Mouse (Mus musculus): ENCODE measurements around the gene Fhl4. TPM values are rescaled to one million over a fixed set of nuclear protein-coding genes. Genes with fewer than 3 reads are reported as not detected.

Gene Fhl4
- polyA plus RNA-seq (2014; fragmentation: Nextera tagmentation; extraction: Ambion mirVana): 1.6 and 1.9 TPM in 2 replicates

- under 1% methylated on average over 82 of the region's 96 CpGs for WGBS
- ATAC-seq (ENCODE audit: insufficient number of reproducible peaks, insufficient read depth, low FRiP score, low read depth): peak; percentile 97
Observed at GRCm38 (mm10) chr10:85102247-85103084, at the start of gene Fhl4, which contains the start of gene Tmem263. Gene Fhl4 (minus strand): TSS chr10:85102495. Gene Tmem263 (plus strand): TSS chr10:85102627.

GRCm38 (mm10) chr10:85149226-85149625 is 46.9 kb upstream of the Fhl4 start:
- Histone ChIP-seq H3K27ac (replicated peaks in 1 of 2; ENCODE audit: control insufficient read depth in 1 of 2, insufficient read depth in 1 of 2, low read depth in 2 of 2, low read length in 2 of 2) (no peak overlapping the region), H3K27me3 (ENCODE audit: control insufficient read depth, insufficient read depth, low read length) (no peaks in the 10 kb centered on the region), H3K4me1 (ENCODE audit: control insufficient read depth in 2 of 2, insufficient read depth in 2 of 2, low read length in 2 of 2) (no peaks in the 10 kb centered on the region), H3K9me3 (ENCODE audit: control insufficient read depth, low read length) (no peaks in the 10 kb centered on the region), H3K36me3 (ENCODE audit: control insufficient read depth, insufficient read depth, low read length) (peaks cover 37% of the 10 kb centered on the region), H3K4me2 (ENCODE audit: low read length) (no peak overlapping the region), H3K9ac (ENCODE audit: low read length) (no peak overlapping the region), H3K4me3 (ENCODE audit: control insufficient read depth in 1 of 2, insufficient read depth in 1 of 2, low read depth in 1 of 2, low read length in 2 of 2) (no peak overlapping the region)
- ATAC-seq (ENCODE audit: insufficient number of reproducible peaks, insufficient read depth, low FRiP score, low read depth): no peak
- 83% methylated on average over 5 of the region's 5 CpGs for WGBS

More at GRCm38 (mm10) chr10:85102247-85103084, at the start of gene Fhl4, which contains the start of gene Tmem263:
- peak within 1 kb of the TSS; percentile 94 to 97 for H3K4me3 ChIP-seq (ENCODE audit: control insufficient read depth in 1 of 2, insufficient read depth in 1 of 2, low read depth in 1 of 2, low read length in 2 of 2)
- H3K9ac ChIP-seq (ENCODE audit: low read length): peak within 1 kb of the TSS; percentile 97
- H3K4me1 ChIP-seq (ENCODE audit: control insufficient read depth in 2 of 2, insufficient read depth in 2 of 2, low read length in 2 of 2): peaks cover 0 to 18% of the 10 kb centered on the region in 2 experiments; a peak in 2 of 4 replicates
- H3K27ac ChIP-seq (replicated peaks in 1 of 2; ENCODE audit: control insufficient read depth in 1 of 2, insufficient read depth in 1 of 2, low read depth in 2 of 2, low read length in 2 of 2): peak within 1 kb of the TSS; percentile 91 to 94
- no peaks in the 10 kb centered on the region for H3K9me3 ChIP-seq (ENCODE audit: control insufficient read depth, low read length)
- peak within 1 kb of the TSS; percentile 81 for H3K4me2 ChIP-seq (ENCODE audit: low read length)
- no peaks in the 10 kb centered on the region for H3K36me3 ChIP-seq (ENCODE audit: control insufficient read depth, insufficient read depth, low read length)
- no peaks in the 10 kb centered on the region for H3K27me3 ChIP-seq (ENCODE audit: control insufficient read depth, insufficient read depth, low read length)

GRCm38 (mm10) chr10:85146282-85146681 is 44.0 kb upstream of the Fhl4 start:
- ATAC-seq (ENCODE audit: insufficient number of reproducible peaks, insufficient read depth, low FRiP score, low read depth): no peak
- Histone ChIP-seq H3K36me3 (ENCODE audit: control insufficient read depth, insufficient read depth, low read length) (peaks cover 48% of the 10 kb centered on the region), H3K9me3 (ENCODE audit: control insufficient read depth, low read length) (no peaks in the 10 kb centered on the region), H3K4me1 (ENCODE audit: control insufficient read depth in 2 of 2, insufficient read depth in 2 of 2, low read length in 2 of 2) (no peaks in the 10 kb centered on the region; a peak in 1 of 4 replicates), H3K9ac (ENCODE audit: low read length) (no peak overlapping the region), H3K4me2 (ENCODE audit: low read length) (no peak overlapping the region), H3K4me3 (ENCODE audit: control insufficient read depth in 1 of 2, insufficient read depth in 1 of 2, low read depth in 1 of 2, low read length in 2 of 2) (no peak overlapping the region), H3K27ac (replicated peaks in 1 of 2; ENCODE audit: control insufficient read depth in 1 of 2, insufficient read depth in 1 of 2, low read depth in 2 of 2, low read length in 2 of 2) (no peak overlapping the region), H3K27me3 (ENCODE audit: control insufficient read depth, insufficient read depth, low read length) (no peaks in the 10 kb centered on the region)
- 88% methylated on average over 14 of the region's 14 CpGs for WGBS

- Histone ChIP-seq H3K27me3 (ENCODE audit: control insufficient read depth, insufficient read depth, low read length) (no peaks in the 10 kb centered on the region), H3K36me3 (ENCODE audit: control insufficient read depth, insufficient read depth, low read length) (peaks cover 38% of the 10 kb centered on the region), H3K27ac (replicated peaks in 1 of 2; ENCODE audit: control insufficient read depth in 1 of 2, insufficient read depth in 1 of 2, low read depth in 2 of 2, low read length in 2 of 2) (no peak overlapping the region), H3K4me2 (ENCODE audit: low read length) (no peak overlapping the region), H3K4me3 (ENCODE audit: control insufficient read depth in 1 of 2, insufficient read depth in 1 of 2, low read depth in 1 of 2, low read length in 2 of 2) (no peak overlapping the region), H3K9ac (ENCODE audit: low read length) (no peak overlapping the region), H3K4me1 (ENCODE audit: control insufficient read depth in 2 of 2, insufficient read depth in 2 of 2, low read length in 2 of 2) (no peaks in the 10 kb centered on the region; a peak in 1 of 4 replicates), H3K9me3 (ENCODE audit: control insufficient read depth, low read length) (no peaks in the 10 kb centered on the region)
- ATAC-seq (ENCODE audit: insufficient number of reproducible peaks, insufficient read depth, low FRiP score, low read depth): no peak
- WGBS: 60% methylated on average over 9 of the region's 9 CpGs
Observed at GRCm38 (mm10) chr10:85141465-85141864, 39.2 kb upstream of the Fhl4 start.

GRCm38 (mm10) chr10:85136573-85136972 is 34.3 kb upstream of the Fhl4 start:
- H3K4me3 ChIP-seq (ENCODE audit: control insufficient read depth in 1 of 2, insufficient read depth in 1 of 2, low read depth in 1 of 2, low read length in 2 of 2): no peak overlapping the region
- no peak overlapping the region for H3K9ac ChIP-seq (ENCODE audit: low read length)
- peaks cover 23% of the 10 kb centered on the region for H3K36me3 ChIP-seq (ENCODE audit: control insufficient read depth, insufficient read depth, low read length)
- no peaks in the 10 kb centered on the region; a peak in 1 of 4 replicates for H3K4me1 ChIP-seq (ENCODE audit: control insufficient read depth in 2 of 2, insufficient read depth in 2 of 2, low read length in 2 of 2)
- no peak for ATAC-seq (ENCODE audit: insufficient number of reproducible peaks, insufficient read depth, low FRiP score, low read depth)
- H3K4me2 ChIP-seq (ENCODE audit: low read length): no peak overlapping the region
- H3K9me3 ChIP-seq (ENCODE audit: control insufficient read depth, low read length): no peaks in the 10 kb centered on the region
- H3K27me3 ChIP-seq (ENCODE audit: control insufficient read depth, insufficient read depth, low read length): no peaks in the 10 kb centered on the region
- H3K27ac ChIP-seq (replicated peaks in 1 of 2; ENCODE audit: control insufficient read depth in 1 of 2, insufficient read depth in 1 of 2, low read depth in 2 of 2, low read length in 2 of 2): no peak overlapping the region
- 87% methylated on average over 6 of the region's 6 CpGs for WGBS

GRCm38 (mm10) chr10:85128453-85128852 is 26.2 kb upstream of the Fhl4 start:
- H3K4me2 ChIP-seq (ENCODE audit: low read length): peak overlapping the region; percentile 80
- 15% methylated on average over 7 of the region's 7 CpGs for WGBS
- peak overlapping the region in 1 of 2 experiments; percentile 64; a peak in 3 of 4 replicates for H3K4me3 ChIP-seq (ENCODE audit: control insufficient read depth in 1 of 2, insufficient read depth in 1 of 2, low read depth in 1 of 2, low read length in 2 of 2)
- ATAC-seq (ENCODE audit: insufficient number of reproducible peaks, insufficient read depth, low FRiP score, low read depth): no peak
- no peaks in the 10 kb centered on the region for H3K9me3 ChIP-seq (ENCODE audit: control insufficient read depth, low read length)
- H3K4me1 ChIP-seq (ENCODE audit: control insufficient read depth in 2 of 2, insufficient read depth in 2 of 2, low read length in 2 of 2): peaks cover 0 to 10% of the 10 kb centered on the region in 2 experiments; a peak in 2 of 4 replicates
- no peaks in the 10 kb centered on the region for H3K27me3 ChIP-seq (ENCODE audit: control insufficient read depth, insufficient read depth, low read length)
- H3K9ac ChIP-seq (ENCODE audit: low read length): 0 out of 2 replicates have a peak overlapping the region, but pooled peaks have one; percentile 38
- H3K36me3 ChIP-seq (ENCODE audit: control insufficient read depth, insufficient read depth, low read length): peaks cover 13% of the 10 kb centered on the region
- H3K27ac ChIP-seq (replicated peaks in 1 of 2; ENCODE audit: control insufficient read depth in 1 of 2, insufficient read depth in 1 of 2, low read depth in 2 of 2, low read length in 2 of 2): no peak overlapping the region

GRCm38 (mm10) chr10:85127395-85128287 is 25.3 kb upstream of the Fhl4 start, which contains the start of gene Mterf2:
Gene Mterf2 (minus strand): TSS chr10:85128027.
- 7% methylated on average over 20 of the region's 20 CpGs for WGBS

More at GRCm38 (mm10) chr10:85127395-85128287, 25.3 kb upstream of the Fhl4 start, which contains the start of gene Mterf2:
- peaks cover 11% of the 10 kb centered on the region for H3K36me3 ChIP-seq (ENCODE audit: control insufficient read depth, insufficient read depth, low read length)
- peak within 1 kb of the TSS; percentile 80 for H3K4me2 ChIP-seq (ENCODE audit: low read length)
- H3K9me3 ChIP-seq (ENCODE audit: control insufficient read depth, low read length): no peaks in the 10 kb centered on the region
- H3K27ac ChIP-seq (replicated peaks in 1 of 2; ENCODE audit: control insufficient read depth in 1 of 2, insufficient read depth in 1 of 2, low read depth in 2 of 2, low read length in 2 of 2): no peak within 1 kb of the TSS
- H3K4me1 ChIP-seq (ENCODE audit: control insufficient read depth in 2 of 2, insufficient read depth in 2 of 2, low read length in 2 of 2): peaks cover 0 to 10% of the 10 kb centered on the region in 2 experiments; a peak in 2 of 4 replicates
- peak; percentile 100 for ATAC-seq (ENCODE audit: insufficient number of reproducible peaks, insufficient read depth, low FRiP score, low read depth)
- no peaks in the 10 kb centered on the region for H3K27me3 ChIP-seq (ENCODE audit: control insufficient read depth, insufficient read depth, low read length)
- peak within 1 kb of the TSS; percentile 64 to 93 for H3K4me3 ChIP-seq (ENCODE audit: control insufficient read depth in 1 of 2, insufficient read depth in 1 of 2, low read depth in 1 of 2, low read length in 2 of 2)
- H3K9ac ChIP-seq (ENCODE audit: low read length): peak within 1 kb of the TSS; percentile 76
